Mouse (Mus musculus): ENCODE results near the gene Orai3.

GRCm38 (mm10) chr7:127772557-127772956 is 2.9 kb downstream of the Orai3 start:
- TF ChIP-seq CTCF (IDR thresholded peaks at IDR 0.05; ENCODE audit: extremely low read depth, insufficient read depth, insufficient read length, insufficient replicate concordance), result no peak
- TF ChIP-seq POLR2A (IDR thresholded peaks at IDR 0.05; ENCODE audit: low read depth, low read length), result no peak
